Mouse (Mus musculus): ENCODE measurements at regions not wholly inside any gene's neighbourhood (a gene's known extent, or its start where the extent isn't known, plus 50 kb on each side); places are given as distances from the start of the nearest gene placed in this dataset.
A peak's percentile ranks its signal among the peaks of the same experiment; 100 is the strongest.
"Not testable (repeated sequence)": the region's sequence is repeated elsewhere in the genome, so short reads cannot be mapped to it uniquely, and the experiment has no call there.

- peaks cover 2% of the 10 kb centered on the region; the same call in 1 of the 2 replicates for H3K4me1 ChIP-seq (ENCODE audit: control insufficient read depth, insufficient read depth, low read length)
- TF ChIP-seq POLR2A (IDR thresholded peaks at IDR 0.05; ENCODE audit: low read depth, low read length) (no peak), CTCF (IDR thresholded peaks at IDR 0.05; ENCODE audit: borderline replicate concordance, insufficient read depth, low read length) (no peak)
- H3K4me3 ChIP-seq (ENCODE audit: insufficient read depth, low read length), result no peak overlapping the region
- H3K27ac ChIP-seq (ENCODE audit: insufficient read depth, low read length), result peak overlapping the region; percentile 84
These were observed 1096.4 kb downstream of the A830018L16Rik start for GRCm38 (mm10) chr1:12510129-12510816.

- Histone ChIP-seq H3K27ac (ENCODE audit: insufficient read depth, low read length) (no peak overlapping the region), H3K4me3 (ENCODE audit: insufficient read depth, low read length) (no peak overlapping the region), H3K4me1 (ENCODE audit: control insufficient read depth, insufficient read depth, low read length) (no peaks in the 10 kb centered on the region)
- TF ChIP-seq POLR2A (IDR thresholded peaks at IDR 0.05; ENCODE audit: low read depth, low read length), result no peak
These were observed 1105.7 kb downstream of the A830018L16Rik start for GRCm38 (mm10) chr1:12519601-12520000.

- Histone ChIP-seq H3K4me3 (ENCODE audit: insufficient read depth, low read length) (no peak overlapping the region), H3K27ac (ENCODE audit: insufficient read depth, low read length) (no peak overlapping the region), H3K4me1 (ENCODE audit: control insufficient read depth, insufficient read depth, low read length) (no peaks in the 10 kb centered on the region)
- TF ChIP-seq CTCF (IDR thresholded peaks at IDR 0.05; ENCODE audit: borderline replicate concordance, insufficient read depth, low read length) (no peak), POLR2A (IDR thresholded peaks at IDR 0.05; ENCODE audit: low read depth, low read length) (no peak)
These were observed 1142.0 kb downstream of the A830018L16Rik start for GRCm38 (mm10) chr1:12555859-12556258.

DNA sequence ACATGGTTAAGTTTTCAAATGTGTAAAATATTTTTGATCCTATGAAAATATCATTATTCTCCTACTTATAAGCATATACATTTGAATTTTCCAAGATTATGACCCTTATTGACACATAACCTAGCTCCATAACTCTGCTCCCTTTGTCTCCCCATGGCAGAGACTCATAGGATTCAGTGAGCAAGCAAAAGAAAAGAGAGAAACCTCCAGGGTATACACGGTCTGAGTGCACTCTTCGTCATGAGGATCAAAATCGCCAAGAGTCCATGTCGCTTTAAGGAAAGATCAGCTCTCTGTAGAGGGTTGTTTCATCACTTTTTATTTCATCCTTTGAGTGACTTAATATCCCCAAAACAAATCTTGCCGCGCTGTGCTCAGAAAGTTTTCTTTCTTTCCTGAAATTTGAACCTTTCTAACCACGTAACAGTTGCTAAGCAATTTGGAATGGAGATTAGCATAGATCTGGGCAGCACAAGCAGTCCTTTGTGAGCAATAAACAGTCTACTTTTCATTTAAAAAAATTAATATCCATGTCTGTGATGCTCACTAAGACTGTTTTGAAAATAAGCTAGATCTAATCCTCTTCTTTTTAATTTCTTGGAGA lies 1158.0 kb downstream of the A830018L16Rik start:
- no peaks in the 10 kb centered on the region for H3K4me1 ChIP-seq (ENCODE audit: control insufficient read depth, insufficient read depth, low read length)
- H3K27ac ChIP-seq (ENCODE audit: insufficient read depth, low read length), result no peak overlapping the region
- TF ChIP-seq POLR2A (IDR thresholded peaks at IDR 0.05; ENCODE audit: low read depth, low read length) (no peak), CTCF (IDR thresholded peaks at IDR 0.05; ENCODE audit: borderline replicate concordance, insufficient read depth, low read length) (no peak)
- H3K4me3 ChIP-seq (ENCODE audit: insufficient read depth, low read length), result no peak overlapping the region

DNA sequence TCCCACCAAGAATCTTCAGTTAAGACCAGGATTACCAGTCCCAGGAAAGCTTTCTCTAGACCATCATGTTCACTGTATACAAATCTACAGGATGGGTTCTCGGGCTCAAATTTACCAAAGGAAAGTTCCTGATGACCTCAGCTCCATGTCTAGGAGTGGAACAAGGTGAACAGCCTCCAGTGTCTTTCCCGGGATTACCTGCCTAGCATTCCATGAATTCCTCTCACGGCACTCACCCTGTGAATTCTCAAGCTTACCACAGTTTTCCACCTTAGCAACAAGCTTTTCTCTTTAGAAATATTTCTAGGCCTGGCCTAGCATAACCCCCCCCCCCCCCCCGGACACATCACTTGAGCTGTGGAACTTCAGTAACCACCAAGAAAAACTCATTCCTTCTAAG lies 1158.9 kb downstream of the A830018L16Rik start:
- Histone ChIP-seq H3K27ac (ENCODE audit: insufficient read depth, low read length) (no peak overlapping the region), H3K4me3 (ENCODE audit: insufficient read depth, low read length) (no peak overlapping the region), H3K4me1 (ENCODE audit: control insufficient read depth, insufficient read depth, low read length) (no peaks in the 10 kb centered on the region)
- TF ChIP-seq CTCF (IDR thresholded peaks at IDR 0.05; ENCODE audit: borderline replicate concordance, insufficient read depth, low read length) (no peak), POLR2A (IDR thresholded peaks at IDR 0.05; ENCODE audit: low read depth, low read length) (no peak)

DNA sequence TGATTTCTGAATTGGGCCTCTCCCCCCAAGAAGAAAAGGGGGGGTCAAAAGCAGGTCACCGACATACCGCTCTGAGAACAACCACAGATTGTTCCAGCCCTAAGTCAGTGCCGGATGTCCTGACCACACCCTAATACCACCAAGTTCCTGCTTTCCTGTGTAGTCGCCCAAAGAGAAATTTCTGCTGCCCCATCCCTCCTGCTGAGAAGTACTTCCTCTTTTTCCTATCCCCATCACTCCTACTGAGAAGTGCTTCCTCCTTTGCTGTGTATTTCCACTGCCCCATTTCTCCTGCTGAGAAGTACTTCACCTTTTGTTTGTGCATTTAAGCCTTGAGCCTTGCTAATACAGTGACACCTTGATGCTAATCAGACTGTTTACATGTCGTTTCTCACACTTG lies 1160.4 kb downstream of the A830018L16Rik start:
- no peaks in the 10 kb centered on the region for H3K4me1 ChIP-seq (ENCODE audit: control insufficient read depth, insufficient read depth, low read length)
- TF ChIP-seq POLR2A (IDR thresholded peaks at IDR 0.05; ENCODE audit: low read depth, low read length) (no peak), CTCF (IDR thresholded peaks at IDR 0.05; ENCODE audit: borderline replicate concordance, insufficient read depth, low read length) (no peak)
- no peak overlapping the region for H3K4me3 ChIP-seq (ENCODE audit: insufficient read depth, low read length)

DNA sequence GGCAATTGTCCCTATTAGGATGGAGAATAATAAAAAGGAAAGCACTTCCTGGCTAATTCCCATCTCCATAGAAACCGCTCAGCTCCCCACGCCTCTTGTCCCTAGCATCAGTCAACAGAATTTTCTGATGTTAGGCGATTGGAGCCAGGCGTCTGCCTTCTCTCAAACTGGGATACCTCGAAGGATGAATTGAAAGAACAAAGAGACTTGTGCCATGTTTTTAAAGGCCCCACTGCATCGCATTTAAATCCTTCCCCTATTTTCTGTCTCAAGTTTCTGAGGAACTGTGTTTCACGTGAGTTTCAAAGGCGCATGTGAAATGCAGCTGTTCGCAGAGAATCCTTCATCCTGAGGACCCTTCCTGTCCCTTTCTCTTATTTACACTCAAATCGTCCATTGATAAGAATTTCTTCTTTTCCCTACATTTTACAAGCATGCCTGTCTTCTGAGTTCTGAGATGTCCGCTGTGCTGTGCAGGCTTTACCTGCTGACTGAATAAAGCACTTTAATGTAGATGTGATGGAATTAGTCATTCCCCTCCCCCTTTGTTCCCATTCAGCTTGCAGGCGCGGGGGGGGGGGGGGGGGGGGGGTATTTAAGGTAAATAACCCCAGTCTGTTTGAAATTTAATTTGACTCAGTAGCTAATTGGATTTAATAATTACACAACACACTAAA lies 1163.3 kb downstream of the A830018L16Rik start:
- Histone ChIP-seq H3K4me1 (ENCODE audit: control insufficient read depth, insufficient read depth, low read length) (no peaks in the 10 kb centered on the region), H3K27ac (ENCODE audit: insufficient read depth, low read length) (no peak overlapping the region), H3K4me3 (ENCODE audit: insufficient read depth, low read length) (no peak overlapping the region)
- TF ChIP-seq POLR2A (IDR thresholded peaks at IDR 0.05; ENCODE audit: low read depth, low read length) (no peak), CTCF (IDR thresholded peaks at IDR 0.05; ENCODE audit: borderline replicate concordance, insufficient read depth, low read length) (no peak)

More for the DNA sequence above, 1160.4 kb downstream of the A830018L16Rik start:
- H3K27ac ChIP-seq (ENCODE audit: insufficient read depth, low read length), result no peak overlapping the region

GRCm38 (mm10) chr1:12577978-12578377 lies 1164.1 kb downstream of the A830018L16Rik start:
- H3K4me3 ChIP-seq (ENCODE audit: insufficient read depth, low read length), result no peak overlapping the region
- no peaks in the 10 kb centered on the region for H3K4me1 ChIP-seq (ENCODE audit: control insufficient read depth, insufficient read depth, low read length)
- H3K27ac ChIP-seq (ENCODE audit: insufficient read depth, low read length), result no peak overlapping the region
- no peak for TF ChIP-seq POLR2A (IDR thresholded peaks at IDR 0.05; ENCODE audit: low read depth, low read length)
- TF ChIP-seq CTCF (IDR thresholded peaks at IDR 0.05; ENCODE audit: borderline replicate concordance, insufficient read depth, low read length), result no peak

DNA sequence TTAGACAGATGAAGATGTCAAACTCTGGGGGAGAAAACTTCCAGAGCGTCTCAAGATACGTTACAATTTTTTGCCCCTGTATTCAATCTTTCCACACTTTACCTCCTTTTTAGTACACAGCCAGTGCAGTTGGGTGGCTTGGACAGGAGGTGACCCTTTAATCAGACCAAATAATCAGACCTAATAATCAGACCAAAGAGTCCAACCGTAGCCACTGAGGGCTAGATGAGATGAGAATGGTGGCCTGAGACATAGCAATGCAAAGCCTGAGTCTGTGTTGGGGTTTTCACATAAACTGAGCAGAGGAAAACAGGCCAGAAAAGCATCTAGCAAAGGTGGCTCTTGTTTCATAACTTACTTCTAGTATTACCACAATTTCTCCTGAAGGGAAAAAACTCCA lies 1169.1 kb downstream of the A830018L16Rik start:
- Histone ChIP-seq H3K4me3 (ENCODE audit: insufficient read depth, low read length) (no peak overlapping the region), H3K4me1 (ENCODE audit: control insufficient read depth, insufficient read depth, low read length) (no peaks in the 10 kb centered on the region), H3K27ac (ENCODE audit: insufficient read depth, low read length) (no peak overlapping the region)
- TF ChIP-seq POLR2A (IDR thresholded peaks at IDR 0.05; ENCODE audit: low read depth, low read length) (no peak), CTCF (IDR thresholded peaks at IDR 0.05; ENCODE audit: borderline replicate concordance, insufficient read depth, low read length) (no peak)

DNA sequence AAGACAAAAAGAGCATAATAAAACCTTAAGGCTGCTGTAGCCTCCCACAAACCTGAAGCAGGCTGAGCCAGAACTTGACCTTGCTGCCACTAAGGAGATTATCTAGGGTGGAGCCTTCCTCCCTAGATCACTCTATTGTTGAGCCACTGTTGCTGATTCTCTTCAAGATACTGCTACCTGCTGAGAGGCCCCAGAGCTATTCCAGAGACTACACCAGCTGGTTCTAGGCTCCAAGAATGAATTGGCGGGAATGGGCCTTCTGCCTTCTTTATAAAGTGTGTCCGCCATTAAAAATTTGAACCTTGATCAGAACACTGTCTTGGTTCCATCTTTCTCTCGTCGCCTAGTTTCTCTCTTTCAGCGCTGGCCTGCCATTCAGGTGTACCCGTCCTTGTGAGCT lies 1173.1 kb downstream of the A830018L16Rik start:
- not testable (repeated sequence) for H3K4me1 ChIP-seq (ENCODE audit: control insufficient read depth, insufficient read depth, low read length); H3K4me3 ChIP-seq (ENCODE audit: insufficient read depth, low read length); H3K27ac ChIP-seq (ENCODE audit: insufficient read depth, low read length)

Data from embryonic fibroblast, embryonic 13.5 days (primary cell).